Mouse (Mus musculus) hindbrain, postnatal 0 days (tissue): ENCODE data around the gene Gm2696. TPM values are rescaled to one million over a fixed set of nuclear protein-coding genes. Genes with fewer than 3 reads are reported as not detected.

Experiments used
- ATAC-seq: fragments of 200-750 bp; cut with Nextera tagmentation; 2 replicates; pipeline ENCODE4 v1.8.0; 2017; ENCODE audit warnings: mild to moderate bottlenecking, moderate TSS enrichment, moderate library complexity
- DNase-seq: peaks from one replicate; pipeline ENCODE4 v3.0.0-alpha.2; 2015; ENCODE audit warnings: low spot score
- H3K27ac ChIP-seq: fragments of 300-500 bp; sonication (generic); 2 replicates; pipeline ENCODE4 v1.5.1; 2014; ENCODE audit warnings: mild to moderate bottlenecking
- H3K27me3 ChIP-seq: fragments of 300-500 bp; sonication (generic); 2 replicates; pipeline ENCODE4 v1.6.1; 2014; ENCODE audit warnings: low read length, mixed read lengths; ENCODE audit not compliant: insufficient read depth
- H3K36me3 ChIP-seq: fragments of 300-500 bp; sonication (generic); 2 replicates; pipeline ENCODE4 v1.6.1; 2014; ENCODE audit warnings: low read length, mixed read lengths; ENCODE audit not compliant: insufficient read depth
- H3K4me1 ChIP-seq: fragments of 300-500 bp; sonication (generic); 2 replicates; pipeline ENCODE4 v1.6.1; 2014; ENCODE audit warnings: antibody characterized with exemption, low read length, mixed read lengths; ENCODE audit not compliant: insufficient read depth
- H3K4me2 ChIP-seq: fragments of 300-500 bp; sonication (generic); 2 replicates; pipeline ENCODE4 v1.6.1; 2014; ENCODE audit warnings: low read depth, mild to moderate bottlenecking, low read length, moderate library complexity, mixed read lengths
- H3K4me3 ChIP-seq: fragments of 300-500 bp; sonication (generic); 2 replicates; pipeline ENCODE4 v1.5.1; 2014; ENCODE audit warnings: low read length
- H3K9ac ChIP-seq: fragments of 300-500 bp; sonication (generic); replicated peaks from 2 replicates; pipeline ENCODE4 v1.6.1; 2014; ENCODE audit warnings: mild to moderate bottlenecking, low read length, moderate library complexity, mixed read lengths
- H3K9me3 ChIP-seq: fragments of 300-500 bp; sonication (generic); 2 replicates; pipeline ENCODE4 v1.6.1; 2016; ENCODE audit warnings: low read length, mixed read lengths
- CTCF ChIP-seq: IDR thresholded peaks from 2 replicates; pipeline ENCODE4 v1.5.1; 2016; ENCODE audit warnings: antibody characterized with exemption, control low read depth, low read depth
- WGBS: fragments of 180-500 bp; shearing (Covaris S2); extraction: QIAGEN DNeasy Blood & Tissue Kit; methylation state at CpG from one replicate; pipeline ENCODE4 v1.1.7; 2014; 5-methylcytosine and 5-hydroxymethylcytosine counted together
- polyA plus RNA-seq: library from polyadenylated mRNA; unstranded; fragments of >200 nt; fragmentation: Nextera tagmentation; extraction: Ambion mirVana; gene quantifications from 2 replicates; pipeline ENCODE4 v1.2.1, GENCODE M21; 2015
- total RNA-seq: library from RNA; depleted of rRNA; stranded (reverse); fragments of >200 nt; gene quantifications from 2 replicates; pipeline ENCODE4 v1.2.3, GENCODE M21; 2014

Gene Gm2696
- total and polyA plus RNA-seq, 2 experiments from 2014 or later = not detected

DNA sequence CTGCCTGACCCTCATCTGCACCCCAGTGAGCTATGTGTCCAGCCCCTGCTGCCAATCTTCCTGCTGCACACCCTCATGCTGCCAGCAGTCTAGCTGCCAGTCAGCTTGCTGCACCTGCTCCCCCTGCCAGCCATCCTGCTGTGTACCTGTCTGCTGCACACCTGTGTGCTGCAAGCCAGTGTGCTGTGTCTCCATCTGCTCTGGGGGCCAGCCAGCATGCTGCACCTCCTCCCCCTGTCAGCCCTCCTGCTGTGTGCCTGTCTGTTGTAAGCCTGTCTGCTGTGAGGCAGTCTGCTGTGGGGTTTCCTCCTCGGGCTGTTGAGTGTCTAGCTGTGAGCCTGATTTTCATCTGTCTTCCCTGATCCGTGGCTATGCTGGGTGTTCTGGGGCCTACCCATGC lies 32.5 kb downstream of the Gm2696 start:
- Histone ChIP-seq H3K27ac (no peak overlapping the region), H3K36me3 (no peaks in the 10 kb centered on the region), H3K9me3 (peaks cover 9% of the 10 kb centered on the region; the same call in 1 of the 2 replicates), H3K4me1 (no peaks in the 10 kb centered on the region), H3K9ac (no peak overlapping the region), H3K27me3 (no peaks in the 10 kb centered on the region), H3K4me2 (no peak overlapping the region), H3K4me3 (no peak overlapping the region)
- DNase-seq (no peak), ATAC-seq (no peak)
- TF ChIP-seq CTCF = no peak
- 15% methylated on average over 2 of the region's 2 CpGs for WGBS

DNA sequence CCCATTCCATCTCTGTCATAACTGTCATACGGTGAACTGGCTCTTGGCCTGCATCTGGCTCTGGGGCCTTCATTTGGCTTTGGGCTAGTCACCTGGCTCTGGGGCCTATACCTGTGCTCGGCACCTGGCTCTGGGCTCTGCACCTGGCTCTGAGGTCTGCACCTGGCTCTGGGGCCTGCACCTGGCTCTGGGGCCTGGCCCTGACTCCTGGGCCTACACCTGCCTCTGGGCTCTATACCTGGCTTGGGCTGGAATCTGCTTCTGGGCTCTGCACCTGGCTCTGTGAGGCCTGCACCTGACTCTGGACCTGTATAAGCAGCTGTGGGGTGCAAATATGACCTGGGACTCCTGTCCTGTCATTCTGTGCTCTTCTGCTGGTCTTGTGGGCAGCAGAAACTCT lies 33.1 kb downstream of the Gm2696 start:
- Histone ChIP-seq H3K4me3 (no peak overlapping the region), H3K9ac (no peak overlapping the region), H3K36me3 (no peaks in the 10 kb centered on the region), H3K4me1 (no peaks in the 10 kb centered on the region), H3K27me3 (no peaks in the 10 kb centered on the region), H3K27ac (no peak overlapping the region), H3K9me3 (peaks cover 9% of the 10 kb centered on the region; the same call in 1 of the 2 replicates), H3K4me2 (no peak overlapping the region)
- WGBS = 88% methylated on average over 2 of the region's 2 CpGs
- TF ChIP-seq CTCF = no peak
- DNase-seq (no peak), ATAC-seq (no peak)

DNA sequence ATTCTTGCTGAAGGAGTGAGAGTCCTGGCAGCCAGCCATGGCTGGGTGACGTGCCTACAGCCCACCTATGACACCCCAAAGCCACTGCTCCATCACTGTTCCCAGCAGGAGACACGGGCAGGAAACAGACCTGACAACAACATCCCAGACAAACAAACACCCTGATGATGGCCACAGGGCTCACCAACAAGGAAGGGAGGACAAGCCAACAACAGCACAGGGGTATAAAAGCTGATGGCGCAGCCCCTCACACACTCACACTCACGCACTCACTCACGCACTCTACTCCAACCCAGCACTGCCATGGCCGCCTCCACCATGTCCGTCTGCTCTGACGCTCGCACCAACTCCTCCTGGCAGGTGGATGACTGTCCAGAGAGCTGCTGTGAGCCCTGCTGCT lies 38.1 kb downstream of the Gm2696 start, which contains the start of gene Gm10318:
Gm10318 (plus strand) TSS at position 301 of the 400 bp plus-strand sequence.
- Histone ChIP-seq H3K4me2 (no peak within 1 kb of the TSS), H3K9me3 (no peaks in the 10 kb centered on the region), H3K36me3 (no peaks in the 10 kb centered on the region), H3K4me3 (no peak within 1 kb of the TSS), H3K4me1 (no peaks in the 10 kb centered on the region), H3K27ac (no peak within 1 kb of the TSS), H3K9ac (no peak within 1 kb of the TSS), H3K27me3 (no peaks in the 10 kb centered on the region)
- DNase-seq (no peak), ATAC-seq (no peak)
- WGBS = 66% methylated on average over 9 of the region's 9 CpGs
- no peak for TF ChIP-seq CTCF

DNA sequence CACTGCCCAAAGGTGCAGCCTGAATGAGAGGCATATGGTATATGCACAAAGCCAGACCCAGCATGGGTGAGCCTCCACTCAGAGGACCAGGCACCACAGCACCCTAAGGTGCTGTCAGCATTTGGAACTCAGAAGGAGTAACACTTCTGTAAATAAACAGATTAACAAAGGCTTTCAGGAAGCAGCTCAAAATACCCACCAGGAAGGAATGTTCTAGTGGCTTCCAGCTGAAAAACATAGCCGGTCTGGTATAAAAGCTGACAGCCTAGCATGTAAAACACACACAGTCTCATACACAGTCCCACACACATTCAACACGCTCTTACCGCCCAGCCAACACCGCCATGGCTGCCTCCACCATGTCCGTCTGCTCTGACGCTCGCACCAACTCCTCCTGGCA lies 47.2 kb downstream of the Gm2696 start, which contains the start of gene Gm3285:
Gm3285 (plus strand) TSS at position 301 of the 400 bp plus-strand sequence.
- WGBS = 38% methylated on average over 7 of the region's 7 CpGs

DNA sequence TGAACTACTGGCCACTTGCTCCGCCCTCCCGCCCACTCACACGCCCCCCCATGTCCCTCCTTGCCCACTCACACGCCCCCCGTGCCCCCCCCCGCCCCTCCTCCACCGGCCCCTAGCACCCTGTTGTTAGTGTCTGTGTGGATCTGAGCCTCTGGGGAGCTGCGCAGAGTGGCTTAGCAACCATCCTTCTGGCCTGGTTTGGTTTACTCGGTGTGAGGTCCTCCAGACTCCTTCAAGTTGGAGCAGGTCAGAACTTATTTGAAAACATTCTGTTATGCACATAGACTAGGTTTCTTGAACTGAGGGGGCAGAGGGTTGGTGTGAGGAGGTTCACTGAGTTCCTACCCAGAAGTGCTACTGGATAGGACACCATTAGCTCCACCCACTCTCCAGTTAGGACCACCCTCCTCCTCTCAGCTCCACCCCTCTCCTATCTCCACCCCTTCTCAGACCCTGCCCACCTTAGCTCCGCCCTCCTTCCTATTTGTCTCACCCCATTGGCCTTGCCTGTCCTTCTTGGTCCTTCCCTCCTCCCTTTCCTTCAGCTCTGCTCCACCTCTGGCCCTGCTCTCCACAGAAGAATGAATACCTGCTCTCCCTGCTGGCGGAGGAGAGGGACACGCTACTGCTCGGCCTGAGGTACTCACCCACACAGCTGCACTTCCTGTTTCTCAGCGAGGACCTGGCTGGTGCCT lies 49.7 kb downstream of the Gm2696 start:
- no peaks in the 10 kb centered on the region for H3K4me1 ChIP-seq
- WGBS = 48% methylated on average over 14 of the region's 14 CpGs
- DNase-seq (peak; percentile 39), ATAC-seq (peak; percentile 83)
- peak overlapping the region; percentile 17; the same call in 1 of the 2 replicates for H3K4me2 ChIP-seq
- no peak overlapping the region for H3K9ac ChIP-seq
- TF ChIP-seq CTCF = no peak
- H3K27ac ChIP-seq = no peak overlapping the region
- H3K4me3 ChIP-seq = no peak overlapping the region
- H3K9me3 ChIP-seq = no peaks in the 10 kb centered on the region
- no peaks in the 10 kb centered on the region for H3K36me3 ChIP-seq
- no peaks in the 10 kb centered on the region for H3K27me3 ChIP-seq

More for the DNA sequence above, 47.2 kb downstream of the Gm2696 start, which contains the start of gene Gm3285:
- H3K9ac ChIP-seq = no peak within 1 kb of the TSS
- no peak within 1 kb of the TSS for H3K4me2 ChIP-seq
- DNase-seq (no peak), ATAC-seq (no peak)
- H3K4me3 ChIP-seq = no peak within 1 kb of the TSS
- no peaks in the 10 kb centered on the region for H3K4me1 ChIP-seq
- H3K27me3 ChIP-seq = no peaks in the 10 kb centered on the region
- no peak for TF ChIP-seq CTCF
- no peak within 1 kb of the TSS for H3K27ac ChIP-seq
- no peaks in the 10 kb centered on the region for H3K9me3 ChIP-seq
- H3K36me3 ChIP-seq = no peaks in the 10 kb centered on the region

DNA sequence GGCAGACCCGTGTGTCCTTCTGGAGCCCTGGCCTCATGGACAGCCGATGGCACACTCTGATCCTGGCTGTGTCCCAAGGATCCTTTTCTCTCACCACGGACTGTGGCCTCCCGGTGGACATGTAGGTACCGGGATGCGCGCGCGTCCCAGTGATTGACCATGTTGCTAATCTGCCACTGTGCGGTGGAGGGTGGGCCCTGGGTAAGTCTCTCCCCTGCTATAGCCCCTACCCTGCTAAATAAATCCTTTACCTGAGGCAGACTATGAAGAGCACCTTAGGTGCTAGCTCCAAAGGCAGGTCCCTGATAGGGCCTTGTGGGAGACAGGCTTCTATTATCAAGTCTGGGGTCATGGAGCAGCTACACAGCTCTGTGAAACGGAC lies 50.3 kb downstream of the Gm2696 start:
- Histone ChIP-seq H3K36me3 (no peaks in the 10 kb centered on the region), H3K4me2 (peak overlapping the region; percentile 17; the same call in 1 of the 2 replicates), H3K9me3 (no peaks in the 10 kb centered on the region), H3K27me3 (no peaks in the 10 kb centered on the region), H3K9ac (no peak overlapping the region), H3K4me3 (no peak overlapping the region), H3K4me1 (no peaks in the 10 kb centered on the region), H3K27ac (no peak overlapping the region)
- no peak; the same call in none of the 2 replicates for ATAC-seq
- 45% methylated on average over 11 of the region's 11 CpGs for WGBS
- no peak for TF ChIP-seq CTCF
- no peak for DNase-seq

DNA sequence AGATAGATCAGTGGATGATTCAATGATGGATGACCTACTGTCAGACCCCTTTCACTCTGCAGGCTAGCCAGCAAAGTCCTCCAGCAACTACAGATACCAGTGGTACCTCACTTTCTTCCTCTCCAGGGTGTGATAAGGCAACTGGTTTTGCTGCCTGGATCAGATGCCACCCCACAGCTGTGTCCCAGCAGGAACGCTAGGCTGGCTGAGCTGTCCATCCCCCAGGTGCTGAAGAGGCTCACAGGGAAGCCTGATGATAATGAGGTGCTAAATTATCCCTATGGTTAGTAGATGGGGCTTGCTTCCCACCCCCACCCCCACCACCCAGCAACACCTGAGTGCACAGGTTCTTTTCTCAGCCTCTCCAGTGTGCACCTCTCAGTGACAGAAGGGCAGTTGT lies 53.1 kb downstream of the Gm2696 start:
- WGBS = 44% methylated on average over 1 of the region's 1 CpGs

More for the DNA sequence above, 53.1 kb downstream of the Gm2696 start:
- Histone ChIP-seq H3K27me3 (no peaks in the 10 kb centered on the region), H3K27ac (no peak overlapping the region), H3K4me1 (no peaks in the 10 kb centered on the region), H3K9me3 (no peaks in the 10 kb centered on the region), H3K4me3 (no peak overlapping the region), H3K9ac (no peak overlapping the region), H3K36me3 (no peaks in the 10 kb centered on the region), H3K4me2 (no peak overlapping the region)
- TF ChIP-seq CTCF = no peak
- no peak for ATAC-seq
- DNase-seq = no peak
